Mouse (Mus musculus): Measurements from ENCODE around the gene 2510002D24Rik. TPM values are rescaled to one million over a fixed set of nuclear protein-coding genes. Genes with fewer than 3 reads are reported as not detected.

The 2510002D24Rik gene
- polyA plus RNA-seq, 1 experiment from 2014 or later, result 18.1 TPM

- peak; percentile 93 for ATAC-seq (ENCODE audit: low read depth)
- under 1% methylated on average over 76 of the region's 93 CpGs for WGBS (ENCODE audit: insufficient replicate concordance)
Measured at GRCm38 (mm10) chr16:18876442-18877308, 40.3 kb downstream of the 2510002D24Rik start, which contains the start of the genes Mrpl40 and Hira. TSS of gene Mrpl40 (minus strand) at chr16:18876862. TSS of gene Hira (plus strand) at chr16:18877037.

GRCm38 (mm10) chr16:18877386-18878090 is 41.2 kb downstream of the 2510002D24Rik start:
- H3K4me3 ChIP-seq (ENCODE audit: low read depth, low read length), result peak overlapping the region; percentile 93
- peaks cover 3% of the 10 kb centered on the region; the same call in 1 of the 2 replicates for H3K36me3 ChIP-seq (ENCODE audit: control insufficient read depth, insufficient read depth)
- WGBS (ENCODE audit: insufficient replicate concordance), result under 1% methylated on average over 43 of the region's 43 CpGs
- ATAC-seq (ENCODE audit: low read depth), result peak; percentile 4
- no peaks in the 10 kb centered on the region for H3K27me3 ChIP-seq (ENCODE audit: control insufficient read depth, insufficient read depth, low read depth, low read length)
- peaks cover 22% of the 10 kb centered on the region for H3K4me1 ChIP-seq (ENCODE audit: control insufficient read depth, low read depth, low read length)
- H3K4me2 ChIP-seq (ENCODE audit: low read depth, low read length), result peak overlapping the region; percentile 98
- H3K9me3 ChIP-seq (replicated peaks; ENCODE audit: control insufficient read depth, low read length), result no peaks in the 10 kb centered on the region
- H3K9ac ChIP-seq (ENCODE audit: low read depth, low read length), result peak overlapping the region; percentile 91
- peak overlapping the region; percentile 98 for H3K27ac ChIP-seq (ENCODE audit: low read length)

More at GRCm38 (mm10) chr16:18876442-18877308, 40.3 kb downstream of the 2510002D24Rik start, which contains the start of the genes Mrpl40 and Hira:
- no peaks in the 10 kb centered on the region for H3K9me3 ChIP-seq (replicated peaks; ENCODE audit: control insufficient read depth, low read length)
- no peaks in the 10 kb centered on the region for H3K27me3 ChIP-seq (ENCODE audit: control insufficient read depth, insufficient read depth, low read depth, low read length)
- H3K4me1 ChIP-seq (ENCODE audit: control insufficient read depth, low read depth, low read length), result peaks cover 22% of the 10 kb centered on the region
- H3K36me3 ChIP-seq (ENCODE audit: control insufficient read depth, insufficient read depth), result peaks cover 12% of the 10 kb centered on the region; the same call in 1 of the 2 replicates
- H3K4me2 ChIP-seq (ENCODE audit: low read depth, low read length), result peak within 1 kb of the TSS; percentile 98
- peak within 1 kb of the TSS; percentile 93 for H3K4me3 ChIP-seq (ENCODE audit: low read depth, low read length)
- H3K9ac ChIP-seq (ENCODE audit: low read depth, low read length), result peak within 1 kb of the TSS; percentile 91
- peak within 1 kb of the TSS; percentile 98 for H3K27ac ChIP-seq (ENCODE audit: low read length)

GRCm38 (mm10) chr16:18878091-18878720 is 41.8 kb downstream of the 2510002D24Rik start:
- no peaks in the 10 kb centered on the region for H3K9me3 ChIP-seq (replicated peaks; ENCODE audit: control insufficient read depth, low read length)
- ATAC-seq (ENCODE audit: low read depth), result no peak
- H3K4me2 ChIP-seq (ENCODE audit: low read depth, low read length), result peak overlapping the region; percentile 98
- WGBS (ENCODE audit: insufficient replicate concordance), result 12% methylated on average over 20 of the region's 20 CpGs
- H3K27me3 ChIP-seq (ENCODE audit: control insufficient read depth, insufficient read depth, low read depth, low read length), result no peaks in the 10 kb centered on the region
- peaks cover 22% of the 10 kb centered on the region for H3K4me1 ChIP-seq (ENCODE audit: control insufficient read depth, low read depth, low read length)
- peak overlapping the region; percentile 91 for H3K9ac ChIP-seq (ENCODE audit: low read depth, low read length)
- H3K4me3 ChIP-seq (ENCODE audit: low read depth, low read length), result peak overlapping the region; percentile 93
- 0 out of 2 replicates have a peak, but pooled peaks cover 2% of the 10 kb centered on the region for H3K36me3 ChIP-seq (ENCODE audit: control insufficient read depth, insufficient read depth)
- H3K27ac ChIP-seq (ENCODE audit: low read length), result peak overlapping the region; percentile 98

- Histone ChIP-seq H3K4me1 (ENCODE audit: control insufficient read depth, low read depth, low read length) (peaks cover 6% of the 10 kb centered on the region), H3K9me3 (replicated peaks; ENCODE audit: control insufficient read depth, low read length) (no peaks in the 10 kb centered on the region), H3K9ac (ENCODE audit: low read depth, low read length) (no peak overlapping the region), H3K36me3 (ENCODE audit: control insufficient read depth, insufficient read depth) (no peaks in the 10 kb centered on the region), H3K27ac (ENCODE audit: low read length) (no peak overlapping the region), H3K4me3 (ENCODE audit: low read depth, low read length) (no peak overlapping the region), H3K4me2 (ENCODE audit: low read depth, low read length) (no peak overlapping the region), H3K27me3 (ENCODE audit: control insufficient read depth, insufficient read depth, low read depth, low read length) (no peaks in the 10 kb centered on the region)
- no peak for ATAC-seq (ENCODE audit: low read depth)
Measured at GRCm38 (mm10) chr16:18884044-18884443, 47.7 kb downstream of the 2510002D24Rik start.

Other genes with a start within 250 kb of the 2510002D24Rik start
- 0.07 TPM in 1 of 2 replicates, not detected in the other for gene Tbx1, start 245.9 kb upstream of the 2510002D24Rik start, polyA plus RNA-seq (2015; fragmentation: Nextera tagmentation; extraction: Ambion mirVana)
- gene Gp1bb, start 214.2 kb upstream of the 2510002D24Rik start, polyA plus RNA-seq (2015; fragmentation: Nextera tagmentation; extraction: Ambion mirVana), result 13.9 and 18.2 TPM in 2 replicates
- 0.28 and 0.55 TPM in 2 replicates for gene Gm49601, start 210.2 kb upstream of the 2510002D24Rik start, polyA plus RNA-seq (2015; fragmentation: Nextera tagmentation; extraction: Ambion mirVana)
- 3.0 and 4.2 TPM in 2 replicates for gene Sept5, start 206.6 kb upstream of the 2510002D24Rik start, polyA plus RNA-seq (2015; fragmentation: Nextera tagmentation; extraction: Ambion mirVana)
- gene Cldn5, start 59.7 kb upstream of the 2510002D24Rik start, polyA plus RNA-seq (2015; fragmentation: Nextera tagmentation; extraction: Ambion mirVana), result 8.4 and 9.8 TPM in 2 replicates
- gene Ufd1, start 24.8 kb upstream of the 2510002D24Rik start, polyA plus RNA-seq (2015; fragmentation: Nextera tagmentation; extraction: Ambion mirVana), result 37.0 and 38.2 TPM in 2 replicates
- gene Cdc45, start 24.6 kb upstream of the 2510002D24Rik start, polyA plus RNA-seq (2015; fragmentation: Nextera tagmentation; extraction: Ambion mirVana), result 33.6 and 38.5 TPM in 2 replicates
- not detected in 2 replicates for gene Gm28539, start within 50 bp of the 2510002D24Rik start, polyA plus RNA-seq (2015; fragmentation: Nextera tagmentation; extraction: Ambion mirVana)
- gene Mrpl40, start 40.3 kb downstream of the 2510002D24Rik start, polyA plus RNA-seq (2015; fragmentation: Nextera tagmentation; extraction: Ambion mirVana), result 46.4 and 51.8 TPM in 2 replicates
- 2.2 and 3.0 TPM in 2 replicates for gene Hira, start 40.5 kb downstream of the 2510002D24Rik start, polyA plus RNA-seq (2015; fragmentation: Nextera tagmentation; extraction: Ambion mirVana)